Mouse (Mus musculus) heart, postnatal 0 days (tissue): ENCODE data around the gene Vsig2. TPM values are rescaled to one million over a fixed set of nuclear protein-coding genes. Genes with fewer than 3 reads are reported as not detected.

Source experiments
- ATAC-seq: fragments of 200-750 bp; cut with Nextera tagmentation; 2 replicates; pipeline ENCODE4 v1.8.0; 2017; ENCODE audit warnings: low read depth, moderate number of reproducible peaks, moderate library complexity; ENCODE audit not compliant: insufficient read depth
- DNase-seq: peaks from one replicate; pipeline ENCODE4 v3.0.0-alpha.2; 2016; ENCODE audit warnings: low spot score
- H3K27ac ChIP-seq: fragments of 300-500 bp; sonication (generic); 2 replicates; pipeline ENCODE4 v1.5.1; 2014; ENCODE audit warnings: low read depth, mild to moderate bottlenecking
- H3K27me3 ChIP-seq: fragments of 300-500 bp; sonication (generic); 2 replicates; pipeline ENCODE4 v1.6.1; 2014; ENCODE audit warnings: low read length, mixed read lengths; ENCODE audit not compliant: control insufficient read depth, insufficient read depth
- H3K36me3 ChIP-seq: fragments of 300-500 bp; sonication (generic); replicated peaks from 2 replicates; pipeline ENCODE4 v1.6.1; 2014; ENCODE audit warnings: low read length, mixed read lengths; ENCODE audit not compliant: control insufficient read depth, insufficient read depth
- H3K4me1 ChIP-seq: fragments of 300-500 bp; sonication (generic); 2 replicates; pipeline ENCODE4 v1.6.1; 2014; ENCODE audit warnings: antibody characterized with exemption; ENCODE audit not compliant: control insufficient read depth, insufficient read depth
- H3K4me2 ChIP-seq: fragments of 300-500 bp; sonication (generic); 2 replicates; pipeline ENCODE4 v1.6.1; 2014; ENCODE audit warnings: low read depth, mild to moderate bottlenecking, low read length, moderate library complexity
- H3K4me3 ChIP-seq: fragments of 300-500 bp; sonication (generic); 2 replicates; pipeline ENCODE4 v1.5.1; 2014; ENCODE audit warnings: low read depth, low read length
- H3K9ac ChIP-seq: fragments of 300-500 bp; sonication (generic); replicated peaks from 2 replicates; pipeline ENCODE4 v1.6.1; 2014; ENCODE audit warnings: low read depth, low read length, mixed read lengths
- H3K9me3 ChIP-seq: fragments of 300-500 bp; sonication (generic); replicated peaks from 2 replicates; pipeline ENCODE4 v1.6.1; 2016; ENCODE audit warnings: low read length; ENCODE audit not compliant: control insufficient read depth
- CTCF ChIP-seq: IDR thresholded peaks from 2 replicates; pipeline ENCODE4 v1.5.1; 2016; ENCODE audit warnings: antibody characterized with exemption, control low read depth, low read depth
- EP300 ChIP-seq: IDR thresholded peaks from 2 replicates; pipeline ENCODE4 v1.6.1; 2016; ENCODE audit warnings: antibody characterized with exemption, low read depth
- WGBS: fragments of 180-500 bp; shearing (Covaris S2); extraction: QIAGEN DNeasy Blood & Tissue Kit; methylation state at CpG from one replicate; pipeline ENCODE4 v1.1.7; 2014; 5-methylcytosine and 5-hydroxymethylcytosine counted together
- polyA plus RNA-seq: library from polyadenylated mRNA; unstranded; fragments of >200 nt; fragmentation: Nextera tagmentation; extraction: Ambion mirVana; gene quantifications from 2 replicates; pipeline ENCODE4 v1.2.1, GENCODE M21; 2015
- total RNA-seq: library from RNA; depleted of rRNA; stranded (reverse); fragments of >200 nt; gene quantifications from 2 replicates; pipeline ENCODE4 v1.2.3, GENCODE M21; 2014; ENCODE audit warnings: low replicate concordance; rRNA removed

Gene Vsig2
- total and polyA plus RNA-seq, 2 experiments from 2014 or later = 1.5 TPM; not detected in 1

DNA sequence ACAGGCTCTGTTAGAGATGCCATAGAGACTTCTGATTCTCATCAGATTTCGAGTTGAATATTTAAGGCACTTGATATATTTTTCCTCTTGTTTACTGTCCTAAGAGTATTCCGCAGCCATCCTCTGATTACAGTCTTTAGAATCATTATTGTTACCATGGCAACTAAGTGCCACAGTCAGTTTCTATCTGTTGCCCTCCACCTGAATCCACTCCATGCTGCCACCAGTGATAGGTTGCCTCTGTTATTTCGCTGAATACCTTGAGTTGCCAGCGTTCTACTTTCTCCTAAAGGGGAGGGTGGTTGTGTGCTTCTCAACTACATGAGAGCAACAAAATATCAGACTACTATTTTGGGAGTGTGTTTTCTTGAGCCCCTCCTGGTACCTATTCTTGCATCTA is 47.7 kb downstream of the Vsig2 start:
- H3K9me3 ChIP-seq = no peaks in the 10 kb centered on the region
- DNase-seq = no peak
- no peak overlapping the region for H3K27ac ChIP-seq
- no peak overlapping the region for H3K9ac ChIP-seq
- H3K4me1 ChIP-seq = no peaks in the 10 kb centered on the region
- H3K4me3 ChIP-seq = no peak overlapping the region
- H3K4me2 ChIP-seq = no peak overlapping the region
- ATAC-seq = no peak
- H3K27me3 ChIP-seq = no peaks in the 10 kb centered on the region
- WGBS = 64% methylated on average over 4 of the region's 4 CpGs
- no peak for TF ChIP-seq EP300
- no peak for TF ChIP-seq CTCF
- no peaks in the 10 kb centered on the region for H3K36me3 ChIP-seq

DNA sequence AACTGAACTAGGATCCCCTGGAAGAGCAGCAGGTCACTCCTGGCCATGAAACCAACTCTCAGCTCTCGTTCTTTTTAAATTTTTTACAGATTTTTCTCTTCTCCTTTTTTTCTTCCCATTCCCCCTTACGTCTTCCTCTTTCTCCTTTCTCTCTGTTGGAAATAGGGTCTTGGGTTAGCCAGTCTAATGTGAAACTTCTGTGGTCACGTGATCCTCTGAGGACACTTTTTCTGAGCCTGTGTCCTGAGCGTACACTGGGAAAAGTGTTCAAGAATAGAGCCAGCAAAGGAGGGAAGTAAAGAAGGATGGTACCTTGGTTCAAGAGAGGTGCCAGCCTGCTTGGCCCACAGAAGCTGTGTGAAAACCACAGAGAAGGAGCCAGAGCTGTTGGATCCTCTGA is 51.3 kb downstream of the Vsig2 start:
- Histone ChIP-seq H3K27me3 (no peaks in the 10 kb centered on the region), H3K9ac (no peak overlapping the region), H3K4me1 (no peaks in the 10 kb centered on the region), H3K36me3 (no peaks in the 10 kb centered on the region), H3K27ac (no peak overlapping the region), H3K9me3 (no peaks in the 10 kb centered on the region), H3K4me3 (no peak overlapping the region), H3K4me2 (no peak overlapping the region)
- TF ChIP-seq CTCF (no peak), EP300 (no peak)
- DNase-seq (no peak), ATAC-seq (no peak)
- WGBS = 78% methylated on average over 4 of the region's 4 CpGs

DNA sequence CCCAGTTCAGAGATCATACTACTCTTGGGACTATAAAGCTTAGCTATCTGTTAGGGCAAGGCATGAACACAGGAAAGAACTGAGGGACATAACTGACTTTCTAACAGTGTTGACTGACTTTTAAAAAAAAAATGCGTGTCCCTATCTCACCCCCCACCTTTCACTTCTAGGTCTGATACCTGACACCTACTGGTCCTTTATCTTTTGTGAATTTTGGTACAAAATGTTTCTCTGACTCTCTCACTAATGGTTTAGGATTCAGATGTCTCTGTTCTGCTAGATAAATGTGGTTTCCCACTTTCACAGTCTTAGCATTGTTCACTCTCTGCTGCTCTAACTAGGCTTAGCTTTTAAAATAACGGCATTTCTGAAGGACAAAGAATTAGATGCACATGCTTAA is 53.0 kb downstream of the Vsig2 start:
- Histone ChIP-seq H3K4me1 (no peaks in the 10 kb centered on the region), H3K4me2 (no peak overlapping the region), H3K9ac (no peak overlapping the region), H3K27me3 (no peaks in the 10 kb centered on the region), H3K9me3 (no peaks in the 10 kb centered on the region), H3K27ac (no peak overlapping the region), H3K36me3 (no peaks in the 10 kb centered on the region), H3K4me3 (no peak overlapping the region)
- no peak for ATAC-seq
- TF ChIP-seq CTCF = no peak
- TF ChIP-seq EP300 = no peak
- 54% methylated on average over 2 of the region's 2 CpGs for WGBS
- no peak for DNase-seq

DNA sequence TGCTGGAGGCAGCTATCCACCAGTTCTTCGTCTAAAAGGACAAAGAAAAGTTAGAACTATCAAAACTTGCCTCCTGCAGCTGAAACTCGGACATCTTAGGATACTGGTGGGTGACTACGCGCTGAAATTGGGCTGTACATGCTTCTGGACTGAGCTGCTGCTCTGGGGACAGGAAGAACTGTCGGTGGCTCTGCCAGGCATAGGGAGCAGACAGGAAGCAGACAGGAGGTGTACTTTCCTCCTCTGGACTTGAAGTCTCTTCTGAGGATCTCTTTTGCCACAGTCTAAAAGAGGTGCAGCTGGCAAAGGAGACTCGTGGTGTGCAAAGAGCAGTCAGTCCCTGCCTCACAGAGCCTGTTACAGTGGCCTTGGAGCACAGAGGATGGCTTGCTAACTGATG is 53.6 kb downstream of the Vsig2 start:
- H3K27me3 ChIP-seq = no peaks in the 10 kb centered on the region
- no peak overlapping the region for H3K4me2 ChIP-seq
- WGBS = 37% methylated on average over 6 of the region's 6 CpGs
- H3K27ac ChIP-seq = no peak overlapping the region
- no peaks in the 10 kb centered on the region for H3K4me1 ChIP-seq
- no peak for ATAC-seq
- H3K36me3 ChIP-seq = no peaks in the 10 kb centered on the region
- TF ChIP-seq CTCF (no peak), EP300 (no peak)
- no peak for DNase-seq
- no peak overlapping the region for H3K9ac ChIP-seq
- H3K4me3 ChIP-seq = no peak overlapping the region
- no peaks in the 10 kb centered on the region for H3K9me3 ChIP-seq

DNA sequence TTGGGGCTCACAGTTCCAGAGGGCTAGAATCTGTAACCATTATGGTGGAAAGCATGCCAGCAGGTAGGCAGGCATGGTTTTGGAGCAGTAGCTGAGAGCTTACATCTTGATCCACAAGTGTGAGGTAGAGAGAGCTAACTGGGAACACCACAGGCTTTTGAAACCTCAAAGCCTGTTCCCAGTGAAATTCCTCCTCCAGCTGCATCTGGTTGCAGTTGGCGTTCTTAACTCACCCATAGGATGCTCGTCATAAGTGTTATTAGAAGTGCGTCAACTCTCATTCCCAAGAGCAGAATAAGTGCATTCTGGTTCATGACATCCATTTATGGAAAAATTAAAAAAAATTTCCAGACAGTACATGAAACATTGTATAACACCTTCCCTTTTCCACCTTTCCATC is 54.6 kb downstream of the Vsig2 start:
- no peak overlapping the region for H3K4me3 ChIP-seq
- H3K4me2 ChIP-seq = no peak overlapping the region
- no peaks in the 10 kb centered on the region for H3K4me1 ChIP-seq
- no peak overlapping the region for H3K27ac ChIP-seq
- H3K27me3 ChIP-seq = no peaks in the 10 kb centered on the region
- WGBS = 84% methylated on average over 3 of the region's 3 CpGs
- DNase-seq (no peak), ATAC-seq (no peak)
- H3K36me3 ChIP-seq = no peaks in the 10 kb centered on the region
- no peak overlapping the region for H3K9ac ChIP-seq
- no peak for TF ChIP-seq EP300
- no peak for TF ChIP-seq CTCF
- no peaks in the 10 kb centered on the region for H3K9me3 ChIP-seq

Other genes with a start within 250 kb of the Vsig2 start
- gene Ccdc15, start 190.8 kb upstream of the Vsig2 start, total RNA-seq = 0.99 and 4.4 TPM in 2 replicates
- 2.5 and 2.7 TPM in 2 replicates for gene Ccdc15, start 190.8 kb upstream of the Vsig2 start, polyA plus RNA-seq
- 0.04 TPM in 1 of 2 replicates, not detected in the other for gene Hepacam, start 171.9 kb upstream of the Vsig2 start, total RNA-seq
- 0.03 and 0.10 TPM in 2 replicates for gene Hepacam, start 171.9 kb upstream of the Vsig2 start, polyA plus RNA-seq
- gene Robo4, start 137.4 kb upstream of the Vsig2 start, total RNA-seq = 29.5 and 44.2 TPM in 2 replicates
- 10.2 and 12.4 TPM in 2 replicates for gene Robo4, start 137.4 kb upstream of the Vsig2 start, polyA plus RNA-seq
- not detected in 2 replicates for gene Robo3, start 106.0 kb upstream of the Vsig2 start, total RNA-seq
- 0.12 and 0.18 TPM in 2 replicates for gene Robo3, start 106.0 kb upstream of the Vsig2 start, polyA plus RNA-seq
- gene Msantd2, start 49.9 kb upstream of the Vsig2 start, total RNA-seq = 3.8 and 5.3 TPM in 2 replicates
- gene Msantd2, start 49.9 kb upstream of the Vsig2 start, polyA plus RNA-seq = 5.8 and 6.4 TPM in 2 replicates
- 115 and 117 TPM in 2 replicates for gene Esam, start 11.2 kb upstream of the Vsig2 start, total RNA-seq
- 82.6 and 83.4 TPM in 2 replicates for gene Esam, start 11.2 kb upstream of the Vsig2 start, polyA plus RNA-seq
- gene Nrgn, start 13.6 kb downstream of the Vsig2 start, total RNA-seq = not detected in 2 replicates
- gene Nrgn, start 13.6 kb downstream of the Vsig2 start, polyA plus RNA-seq = 2.0 and 2.3 TPM in 2 replicates
- gene Siae, start 16.4 kb downstream of the Vsig2 start, total RNA-seq = 5.4 and 5.8 TPM in 2 replicates
- 6.4 and 9.3 TPM in 2 replicates for gene Siae, start 16.4 kb downstream of the Vsig2 start, polyA plus RNA-seq
- 13.8 TPM in 1 of 2 replicates, not detected in the other for gene Spa17, start 74.5 kb downstream of the Vsig2 start, total RNA-seq
- 14.0 and 15.7 TPM in 2 replicates for gene Spa17, start 74.5 kb downstream of the Vsig2 start, polyA plus RNA-seq
- 73.3 and 86.2 TPM in 2 replicates for gene Tbrg1, start 118.1 kb downstream of the Vsig2 start, total RNA-seq
- gene Tbrg1, start 118.1 kb downstream of the Vsig2 start, polyA plus RNA-seq = 78.3 and 80.5 TPM in 2 replicates
- not detected in 2 replicates for gene Panx3, start 130.0 kb downstream of the Vsig2 start, total RNA-seq
- gene Panx3, start 130.0 kb downstream of the Vsig2 start, polyA plus RNA-seq = not detected in 2 replicates
- gene Olfr160, start 177.0 kb downstream of the Vsig2 start, total RNA-seq = not detected in 2 replicates
- gene Olfr160, start 177.0 kb downstream of the Vsig2 start, polyA plus RNA-seq = not detected in 2 replicates
- gene Olfr874, start 205.9 kb downstream of the Vsig2 start, total RNA-seq = not detected in 2 replicates
- gene Olfr874, start 205.9 kb downstream of the Vsig2 start, polyA plus RNA-seq = not detected in 2 replicates
- not detected in 2 replicates for gene Olfr875, start 232.6 kb downstream of the Vsig2 start, total RNA-seq
- gene Olfr875, start 232.6 kb downstream of the Vsig2 start, polyA plus RNA-seq = not detected in 2 replicates